Mouse (Mus musculus) stomach, postnatal 0 days (tissue): ENCODE measurements at regions not wholly inside any gene's neighbourhood (a gene's known extent, or its start where the extent isn't known, plus 50 kb on each side); places are given as distances from the start of the nearest gene placed in this dataset.

Experiments
- CTCF ChIP-seq: IDR thresholded peaks from 2 replicates; pipeline ENCODE4 v1.5.1; 2016; ENCODE audit warnings: antibody characterized with exemption, low read depth, mild to moderate bottlenecking, moderate library complexity
- EP300 ChIP-seq: optimal IDR thresholded peaks from 2 replicates; pipeline ENCODE3; 2016; ENCODE audit warnings: antibody characterized with exemption

DNA sequence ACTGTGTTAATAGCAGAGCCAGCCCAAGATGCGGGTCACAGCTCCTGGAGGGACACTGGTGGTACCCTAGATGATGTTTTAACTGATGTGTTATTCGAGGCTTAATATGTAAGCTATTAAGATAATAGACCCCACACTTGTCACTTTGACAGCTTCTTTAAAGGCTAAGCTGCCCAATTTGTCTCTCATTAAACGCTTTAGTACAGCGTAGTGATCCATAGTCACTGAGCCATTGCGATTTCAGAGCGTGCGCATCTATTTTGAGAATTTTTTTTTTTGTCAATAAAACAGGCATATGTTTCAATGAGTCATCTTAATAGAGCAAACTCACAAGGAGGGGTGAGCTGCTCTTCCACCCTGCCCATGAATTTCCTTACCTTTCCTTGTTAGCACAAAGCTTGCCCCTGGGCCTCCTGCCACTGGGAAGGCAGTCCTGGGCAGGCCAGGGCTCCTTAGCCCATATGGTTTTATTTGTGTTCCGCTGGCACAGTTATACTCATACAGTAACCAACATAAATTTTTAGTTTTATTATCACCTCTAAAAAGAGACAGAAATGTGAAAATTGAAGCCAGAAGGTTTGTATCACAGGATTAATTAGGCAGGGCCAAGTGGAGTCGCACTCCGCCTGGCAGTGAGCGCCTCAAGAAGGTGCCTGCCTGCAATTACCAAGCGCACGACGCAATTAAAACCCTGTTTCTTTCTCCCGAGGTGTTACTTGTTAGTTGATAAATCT is 294.3 kb downstream of the Etv1 start:
- TF ChIP-seq CTCF (no peak), EP300 (no peak)
